Mouse (Mus musculus): ENCODE data around the gene Farp2. TPM values are rescaled to one million over a fixed set of nuclear protein-coding genes. Genes with fewer than 3 reads are reported as not detected.

Gene Farp2
- total and polyA plus RNA-seq, 2 experiments from 2014 or later = 2.9 to 8.8 TPM

GRCm38 (mm10) chr1:93636211-93636897, 124.5 kb downstream of the Farp2 start:
- H3K4me2 ChIP-seq (ENCODE audit: low read depth, low read length) = peak overlapping the region; percentile 72
- no peaks in the 10 kb centered on the region for H3K9me3 ChIP-seq (ENCODE audit: low read length)
- 28% methylated on average over 7 of the region's 7 CpGs for WGBS
- DNase-seq (ENCODE audit: low spot score) (peak; percentile 47), ATAC-seq (peak; percentile 28)
- peak overlapping the region; percentile 96 for H3K4me3 ChIP-seq (ENCODE audit: low read length)
- no peaks in the 10 kb centered on the region for H3K36me3 ChIP-seq (ENCODE audit: insufficient read depth, low read length)
- TF ChIP-seq CTCF (IDR thresholded peaks at IDR 0.05; ENCODE audit: low read depth) = peak; percentile 57
- peak overlapping the region; percentile 87 for H3K27ac ChIP-seq
- peak overlapping the region; percentile 43 for H3K9ac ChIP-seq (replicated peaks; ENCODE audit: low read length)
- H3K27me3 ChIP-seq (ENCODE audit: insufficient read depth, low read length) = no peaks in the 10 kb centered on the region
- peaks cover 13% of the 10 kb centered on the region for H3K4me1 ChIP-seq (ENCODE audit: insufficient read depth, low read length)

GRCm38 (mm10) chr1:93641978-93642377, 130.1 kb downstream of the Farp2 start:
- Histone ChIP-seq H3K27me3 (ENCODE audit: insufficient read depth, low read length) (no peaks in the 10 kb centered on the region), H3K27ac (no peak overlapping the region), H3K36me3 (ENCODE audit: insufficient read depth, low read length) (no peaks in the 10 kb centered on the region), H3K4me3 (ENCODE audit: low read length) (no peak overlapping the region), H3K4me1 (ENCODE audit: insufficient read depth, low read length) (no peaks in the 10 kb centered on the region), H3K4me2 (ENCODE audit: low read depth, low read length) (no peak overlapping the region), H3K9ac (replicated peaks; ENCODE audit: low read length) (no peak overlapping the region), H3K9me3 (ENCODE audit: low read length) (no peaks in the 10 kb centered on the region)
- ATAC-seq = no peak
- 92% methylated on average over 2 of the region's 2 CpGs for WGBS
- TF ChIP-seq CTCF (IDR thresholded peaks at IDR 0.05; ENCODE audit: low read depth) = no peak
- no peak for DNase-seq (ENCODE audit: low spot score)

- no peak for DNase-seq (ENCODE audit: low spot score)
- H3K4me2 ChIP-seq (ENCODE audit: low read depth, low read length) = no peak overlapping the region
- H3K36me3 ChIP-seq (ENCODE audit: insufficient read depth, low read length) = no peaks in the 10 kb centered on the region
- H3K9ac ChIP-seq (replicated peaks; ENCODE audit: low read length) = no peak overlapping the region
- no peaks in the 10 kb centered on the region for H3K27me3 ChIP-seq (ENCODE audit: insufficient read depth, low read length)
- no peak for TF ChIP-seq CTCF (IDR thresholded peaks at IDR 0.05; ENCODE audit: low read depth)
- no peaks in the 10 kb centered on the region for H3K9me3 ChIP-seq (ENCODE audit: low read length)
- WGBS = 86% methylated on average over 2 of the region's 2 CpGs
- no peak for ATAC-seq
- H3K4me1 ChIP-seq (ENCODE audit: insufficient read depth, low read length) = no peaks in the 10 kb centered on the region
- no peak overlapping the region for H3K4me3 ChIP-seq (ENCODE audit: low read length)
- no peak overlapping the region for H3K27ac ChIP-seq
Measured at GRCm38 (mm10) chr1:93642692-93643091, 130.8 kb downstream of the Farp2 start.

DNA sequence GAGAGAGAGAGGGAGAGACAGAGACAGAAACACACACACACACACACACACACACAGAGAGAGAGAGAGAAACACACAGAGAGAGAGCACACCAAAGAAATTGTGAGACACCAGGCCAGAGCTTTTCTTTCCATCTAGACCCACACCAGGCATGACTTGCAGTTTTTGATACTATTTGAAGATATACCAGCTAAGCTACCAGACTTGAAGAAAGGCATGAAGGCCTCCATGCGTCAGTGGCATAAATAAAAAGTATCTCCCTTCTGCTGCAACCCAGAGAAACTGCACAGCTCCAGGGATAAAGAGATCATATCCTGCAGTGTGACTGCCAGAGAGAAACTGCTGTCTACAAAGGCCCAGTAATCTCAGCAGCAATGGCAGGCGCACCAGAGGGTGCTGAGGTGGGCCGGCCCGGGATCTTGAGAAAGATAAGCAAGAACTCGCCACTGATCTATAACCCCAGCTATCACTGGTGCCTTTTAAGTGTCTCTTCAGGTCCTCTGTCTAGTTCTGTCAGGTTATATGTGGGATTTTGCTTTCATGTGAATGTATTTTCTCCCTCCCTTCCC, 137.8 kb downstream of the Farp2 start:
- WGBS = 81% methylated on average over 5 of the region's 5 CpGs

GRCm38 (mm10) chr1:93654275-93654674, 142.4 kb downstream of the Farp2 start:
- Histone ChIP-seq H3K27me3 (ENCODE audit: insufficient read depth, low read length) (no peaks in the 10 kb centered on the region), H3K4me2 (ENCODE audit: low read depth, low read length) (no peak overlapping the region), H3K9ac (replicated peaks; ENCODE audit: low read length) (no peak overlapping the region), H3K4me1 (ENCODE audit: insufficient read depth, low read length) (no peaks in the 10 kb centered on the region), H3K9me3 (ENCODE audit: low read length) (no peaks in the 10 kb centered on the region), H3K4me3 (ENCODE audit: low read length) (no peak overlapping the region), H3K27ac (no peak overlapping the region), H3K36me3 (ENCODE audit: insufficient read depth, low read length) (no peaks in the 10 kb centered on the region)
- TF ChIP-seq CTCF (IDR thresholded peaks at IDR 0.05; ENCODE audit: low read depth) = no peak
- WGBS = 71% methylated on average over 2 of the region's 2 CpGs
- DNase-seq (ENCODE audit: low spot score) = no peak
- no peak for ATAC-seq

More for the DNA sequence above, 137.8 kb downstream of the Farp2 start:
- no peak for DNase-seq (ENCODE audit: low spot score)
- Histone ChIP-seq H3K36me3 (ENCODE audit: insufficient read depth, low read length) (no peaks in the 10 kb centered on the region), H3K9me3 (ENCODE audit: low read length) (no peaks in the 10 kb centered on the region), H3K4me1 (ENCODE audit: insufficient read depth, low read length) (no peaks in the 10 kb centered on the region), H3K27ac (no peak overlapping the region), H3K4me3 (ENCODE audit: low read length) (no peak overlapping the region), H3K4me2 (ENCODE audit: low read depth, low read length) (no peak overlapping the region), H3K27me3 (ENCODE audit: insufficient read depth, low read length) (no peaks in the 10 kb centered on the region), H3K9ac (replicated peaks; ENCODE audit: low read length) (no peak overlapping the region)
- no peak for ATAC-seq
- no peak for TF ChIP-seq CTCF (IDR thresholded peaks at IDR 0.05; ENCODE audit: low read depth)

- 86% methylated on average over 2 of the region's 2 CpGs for WGBS
- Histone ChIP-seq H3K27ac (no peak overlapping the region), H3K9ac (replicated peaks; ENCODE audit: low read length) (no peak overlapping the region), H3K4me1 (ENCODE audit: insufficient read depth, low read length) (no peaks in the 10 kb centered on the region), H3K36me3 (ENCODE audit: insufficient read depth, low read length) (no peaks in the 10 kb centered on the region), H3K4me3 (ENCODE audit: low read length) (no peak overlapping the region), H3K27me3 (ENCODE audit: insufficient read depth, low read length) (no peaks in the 10 kb centered on the region), H3K9me3 (ENCODE audit: low read length) (no peaks in the 10 kb centered on the region), H3K4me2 (ENCODE audit: low read depth, low read length) (no peak overlapping the region)
- no peak for ATAC-seq
- DNase-seq (ENCODE audit: low spot score) = no peak
- no peak for TF ChIP-seq CTCF (IDR thresholded peaks at IDR 0.05; ENCODE audit: low read depth)
Measured at GRCm38 (mm10) chr1:93654798-93655197, 142.9 kb downstream of the Farp2 start.
